Mouse (Mus musculus): ENCODE results near the gene Prl7a1. TPM values are rescaled to one million over a fixed set of nuclear protein-coding genes. Genes with fewer than 3 reads are reported as not detected.

The Prl7a1 gene
- polyA plus RNA-seq (2016; fragmentation: Nextera tagmentation; extraction: Ambion mirVana): not detected in 2 replicates

GRCm38 (mm10) chr13:27642393-27642792 lies at the start of gene Prl7a1:
TSS of gene Prl7a1 (minus strand) at chr13:27642493.
- WGBS: 96% methylated on average over 3 of the region's 3 CpGs
- Histone ChIP-seq H3K27ac (replicated peaks) (no peak within 1 kb of the TSS), H3K9me3 (no peaks in the 10 kb centered on the region), H3K4me3 (no peak within 1 kb of the TSS), H3K4me1 (no peaks in the 10 kb centered on the region), H3K36me3 (replicated peaks) (no peaks in the 10 kb centered on the region), H3K27me3 (replicated peaks; ENCODE audit: low read depth, poor library complexity, severe bottlenecking) (no peaks in the 10 kb centered on the region)
- no peak for DNase-seq (ENCODE audit: low spot score)

GRCm38 (mm10) chr13:27667936-27668335 lies 25.6 kb upstream of the Prl7a1 start, which contains the start of gene Prl7a2:
TSS of gene Prl7a2 (minus strand) at chr13:27668036.
- no peaks in the 10 kb centered on the region for H3K36me3 ChIP-seq (replicated peaks)
- no peak within 1 kb of the TSS for H3K4me3 ChIP-seq
- no peak for DNase-seq (ENCODE audit: low spot score)
- H3K4me1 ChIP-seq: no peaks in the 10 kb centered on the region
- no peak within 1 kb of the TSS for H3K27ac ChIP-seq (replicated peaks)
- WGBS: 84% methylated on average over 4 of the region's 4 CpGs
- H3K27me3 ChIP-seq (replicated peaks; ENCODE audit: low read depth, poor library complexity, severe bottlenecking): no peaks in the 10 kb centered on the region
- H3K9me3 ChIP-seq: no peaks in the 10 kb centered on the region

- DNase-seq (ENCODE audit: low spot score): no peak
- no peak overlapping the region for H3K27ac ChIP-seq (replicated peaks)
- no peaks in the 10 kb centered on the region for H3K9me3 ChIP-seq
- H3K36me3 ChIP-seq (replicated peaks): no peaks in the 10 kb centered on the region
- no peaks in the 10 kb centered on the region for H3K4me1 ChIP-seq
- 86% methylated on average over 2 of the region's 2 CpGs for whole genome bisulfite sequencing
- no peak overlapping the region for H3K4me3 ChIP-seq
- H3K27me3 ChIP-seq (replicated peaks; ENCODE audit: low read depth, poor library complexity, severe bottlenecking): no peaks in the 10 kb centered on the region
Measured at GRCm38 (mm10) chr13:27660747-27661146, 18.5 kb upstream of the Prl7a1 start.

- H3K36me3 ChIP-seq (replicated peaks): no peaks in the 10 kb centered on the region
Measured at GRCm38 (mm10) chr13:27610482-27610881, 31.8 kb downstream of the Prl7a1 start, which contains the start of gene Prl7b1. TSS of gene Prl7b1 (minus strand) at chr13:27610582.

More at GRCm38 (mm10) chr13:27610482-27610881, 31.8 kb downstream of the Prl7a1 start, which contains the start of gene Prl7b1:
- Histone ChIP-seq H3K9me3 (no peaks in the 10 kb centered on the region), H3K27ac (replicated peaks) (no peak within 1 kb of the TSS), H3K4me3 (no peak within 1 kb of the TSS), H3K27me3 (replicated peaks; ENCODE audit: low read depth, poor library complexity, severe bottlenecking) (no peaks in the 10 kb centered on the region), H3K4me1 (no peaks in the 10 kb centered on the region)
- DNase-seq (ENCODE audit: low spot score): no peak
- 79% methylated on average over 4 of the region's 4 CpGs for WGBS

Other genes with a start within 250 kb of the Prl7a1 start
- gene Prl8a6, start 203.8 kb downstream of the Prl7a1 start, polyA plus RNA-seq (2016; fragmentation: Nextera tagmentation; extraction: Ambion mirVana): not detected in 2 replicates
- gene Prl8a8, start 129.3 kb downstream of the Prl7a1 start, polyA plus RNA-seq (2016; fragmentation: Nextera tagmentation; extraction: Ambion mirVana): not detected in 2 replicates
- not detected in 2 replicates for gene Prl8a9, start 77.9 kb downstream of the Prl7a1 start, polyA plus RNA-seq (2016; fragmentation: Nextera tagmentation; extraction: Ambion mirVana)
- gene Prl8a1, start 60.3 kb downstream of the Prl7a1 start, polyA plus RNA-seq (2016; fragmentation: Nextera tagmentation; extraction: Ambion mirVana): not detected in 2 replicates
- not detected in 2 replicates for gene Prl7b1, start 31.9 kb downstream of the Prl7a1 start, polyA plus RNA-seq (2016; fragmentation: Nextera tagmentation; extraction: Ambion mirVana)
- gene Prl7a2, start 25.5 kb upstream of the Prl7a1 start, polyA plus RNA-seq (2016; fragmentation: Nextera tagmentation; extraction: Ambion mirVana): not detected in 2 replicates
- gene Prl7d1, start 74.2 kb upstream of the Prl7a1 start, polyA plus RNA-seq (2016; fragmentation: Nextera tagmentation; extraction: Ambion mirVana): not detected in 2 replicates
- not detected in 2 replicates for gene Prl7c1, start 138.3 kb upstream of the Prl7a1 start, polyA plus RNA-seq (2016; fragmentation: Nextera tagmentation; extraction: Ambion mirVana)
- gene Prl2a1, start 159.2 kb upstream of the Prl7a1 start, polyA plus RNA-seq (2016; fragmentation: Nextera tagmentation; extraction: Ambion mirVana): not detected in 2 replicates
- gene Prl2c1, start 206.8 kb upstream of the Prl7a1 start, polyA plus RNA-seq (2016; fragmentation: Nextera tagmentation; extraction: Ambion mirVana): not detected in 2 replicates

Data from embryonic facial prominence, embryonic 10.5 days (tissue).